Mouse (Mus musculus): ENCODE data around the gene Gm47995. TPM values are rescaled to one million over a fixed set of nuclear protein-coding genes. Genes with fewer than 3 reads are reported as not detected.

The Gm47995 gene
- polyA plus RNA-seq (2012; rRNA removed): 0.14 TPM in 1 of 2 replicates, not detected in the other

DNA sequence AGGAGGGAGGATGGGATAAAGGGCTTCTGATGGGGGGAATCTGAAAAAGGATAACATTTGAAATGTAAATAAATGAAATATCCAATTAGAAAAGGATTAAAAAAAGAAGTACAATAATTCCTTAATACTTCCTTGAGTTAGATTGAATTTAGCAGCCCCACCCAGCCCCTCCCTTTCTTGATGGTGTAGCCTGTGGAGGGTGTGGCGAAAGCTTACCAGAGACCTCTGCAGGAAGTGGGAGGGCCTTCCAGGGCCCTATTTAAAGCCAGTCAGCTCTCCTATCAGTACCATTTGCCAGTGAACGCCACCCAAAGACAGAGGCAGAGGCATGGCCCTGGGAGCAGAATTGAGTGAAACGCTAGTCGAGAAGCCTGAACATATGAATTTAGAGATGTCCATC lies at the start of gene Gm47995:
Gm47995 (plus strand) TSS at position 329 of the 400 bp plus-strand sequence.

DNA sequence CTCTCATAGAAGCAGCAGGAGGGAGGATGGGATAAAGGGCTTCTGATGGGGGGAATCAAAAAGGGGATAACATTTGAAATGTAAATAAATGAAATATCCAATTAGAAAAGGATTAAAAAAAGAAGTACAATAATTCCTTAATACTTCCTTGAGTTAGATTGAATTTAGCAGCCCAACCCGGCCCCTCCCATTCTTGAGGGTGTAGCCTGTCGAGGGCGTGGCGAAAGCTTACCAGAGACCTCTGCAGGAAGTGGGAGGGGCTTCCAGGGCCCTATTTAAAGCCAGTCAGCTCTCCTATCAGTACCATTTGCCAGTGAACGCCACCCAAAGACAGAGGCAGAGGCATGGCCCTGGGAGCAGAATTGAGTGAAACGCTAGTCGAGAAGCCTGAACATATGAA lies 16.0 kb upstream of the Gm47995 start, which contains the start of gene Gm47985:
Gm47985 (plus strand) TSS at position 272 of the 400 bp plus-strand sequence.

DNA sequence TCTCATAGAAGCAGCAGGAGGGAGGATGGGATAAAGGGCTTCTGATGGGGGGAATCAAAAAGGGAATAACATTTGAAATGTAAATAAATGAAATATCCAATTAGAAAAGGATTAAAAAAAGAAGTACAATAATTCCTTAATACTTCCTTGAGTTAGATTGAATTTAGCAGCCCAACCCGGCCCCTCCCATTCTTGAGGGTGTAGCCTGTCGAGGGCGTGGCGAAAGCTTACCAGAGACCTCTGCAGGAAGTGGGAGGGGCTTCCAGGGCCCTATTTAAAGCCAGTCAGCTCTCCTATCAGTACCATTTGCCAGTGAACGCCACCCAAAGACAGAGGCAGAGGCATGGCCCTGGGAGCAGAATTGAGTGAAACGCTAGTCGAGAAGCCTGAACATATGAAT lies 6.2 kb upstream of the Gm47995 start, which contains the start of gene Gm8947:
Gm8947 (plus strand) TSS at position 302 of the 400 bp plus-strand sequence.

DNA sequence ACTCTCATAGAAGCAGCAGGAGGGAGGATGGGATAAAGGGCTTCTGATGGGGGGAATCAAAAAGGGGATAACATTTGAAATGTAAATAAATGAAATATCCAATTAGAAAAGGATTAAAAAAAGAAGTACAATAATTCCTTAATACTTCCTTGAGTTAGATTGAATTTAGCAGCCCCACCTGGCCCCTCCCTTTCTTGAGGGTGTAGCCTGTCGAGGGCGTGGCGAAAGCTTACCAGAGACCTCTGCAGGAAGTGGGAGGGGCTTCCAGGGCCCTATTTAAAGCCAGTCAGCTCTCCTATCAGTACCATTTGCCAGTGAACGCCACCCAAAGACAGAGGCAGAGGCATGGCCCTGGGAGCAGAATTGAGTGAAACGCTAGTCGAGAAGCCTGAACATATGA lies 5.6 kb downstream of the Gm47995 start, which contains the start of gene 3110040M04Rik:
3110040M04Rik (plus strand) TSS at position 304 of the 400 bp plus-strand sequence.

GRCm38 (mm10) chr1:151209824-151210355 lies 11.6 kb downstream of the Gm47995 start, which contains the start of gene Gm47996:
TSS of gene Gm47996 (plus strand) at chr1:151210131.

Other genes starting within 250 kb of the Gm47995 start
- gene Hmcn1, start 205.0 kb upstream of the Gm47995 start, polyA plus RNA-seq (2012; rRNA removed): 8.2 and 26.9 TPM in 2 replicates
- gene Gm47985, start 15.9 kb upstream of the Gm47995 start, polyA plus RNA-seq (2012; rRNA removed): 0.06 TPM in 2 replicates
- gene Gm8947, start 6.1 kb upstream of the Gm47995 start, polyA plus RNA-seq (2012; rRNA removed): not detected in 2 replicates
- 0.08 TPM in 1 of 2 replicates, not detected in the other for gene 3110040M04Rik, start 5.7 kb downstream of the Gm47995 start, polyA plus RNA-seq (2012; rRNA removed)
- not detected in 2 replicates for gene Gm47996, start 11.7 kb downstream of the Gm47995 start, polyA plus RNA-seq (2012; rRNA removed)
- 228 and 273 TPM in 2 replicates for gene Ivns1abp, start 146.0 kb downstream of the Gm47995 start, polyA plus RNA-seq (2012; rRNA removed)
- gene Swt1, start 230.0 kb downstream of the Gm47995 start, polyA plus RNA-seq (2012; rRNA removed): 21.6 and 23.7 TPM in 2 replicates
- gene Trmt1l, start 230.1 kb downstream of the Gm47995 start, polyA plus RNA-seq (2012; rRNA removed): 33.2 and 37.4 TPM in 2 replicates